Mouse (Mus musculus) olfactory bulb, adult 2 months (tissue): ENCODE results near the gene Bag6. TPM values are rescaled to one million over a fixed set of nuclear protein-coding genes. Genes with fewer than 3 reads are reported as not detected.
A peak's percentile ranks its signal among the peaks of the same experiment; 100 is the strongest.

Source experiments
- H3K27ac ChIP-seq: fragments of 200-500 bp; 2 replicates; pipeline ENCODE4 v1.5.1; 2012; ENCODE audit warnings: low read depth, low read length; ENCODE audit not compliant: insufficient read depth
- H3K4me1 ChIP-seq: fragments of 200-500 bp; 2 replicates; pipeline ENCODE4 v1.6.1; 2012; ENCODE audit warnings: low read length; ENCODE audit not compliant: control insufficient read depth, insufficient read depth
- H3K4me3 ChIP-seq: fragments of 200-500 bp; 2 replicates; pipeline ENCODE4 v1.5.1; 2012; ENCODE audit warnings: mild to moderate bottlenecking, low read depth, low read length, moderate library complexity; ENCODE audit not compliant: insufficient read depth
- CTCF ChIP-seq: fragments of 200-500 bp; IDR thresholded peaks from 2 replicates; pipeline ENCODE4 v1.5.1; 2012; ENCODE audit warnings: low read depth, mild to moderate bottlenecking, low read length, moderate library complexity; ENCODE audit not compliant: insufficient read depth
- POLR2A ChIP-seq: fragments of 200-500 bp; IDR thresholded peaks from 2 replicates; pipeline ENCODE4 v1.6.1; 2012; ENCODE audit warnings: mild to moderate bottlenecking, low read depth, low read length, moderate library complexity; ENCODE audit not compliant: insufficient read depth
- WGBS: fragments of 180-500 bp; shearing (Covaris S2); methylation state at CpG from one replicate; pipeline ENCODE4 v1.1.7; 2018; 5-methylcytosine and 5-hydroxymethylcytosine counted together
- polyA plus RNA-seq: library from polyadenylated mRNA; stranded (reverse); fragments of >200 nt; gene quantifications from 2 replicates; pipeline ENCODE4 v1.2.4, GENCODE M21; 2012; ENCODE audit warnings: low replicate concordance; ENCODE audit not compliant: missing spikeins, insufficient read depth, insufficient read length

Gene Bag6
- polyA plus RNA-seq, 1 experiment, result 684 TPM

- H3K27ac ChIP-seq, result no peak overlapping the region
- H3K4me3 ChIP-seq, result peak overlapping the region; percentile 77; the same call in 1 of the 2 replicates
- TF ChIP-seq POLR2A (no peak), CTCF (no peak)
- 35% methylated on average over 6 of the region's 6 CpGs for WGBS
- peaks cover 20% of the 10 kb centered on the region for H3K4me1 ChIP-seq
These were observed 9.4 kb upstream of the Bag6 start for GRCm38 (mm10) chr17:35125578-35125977.

DNA sequence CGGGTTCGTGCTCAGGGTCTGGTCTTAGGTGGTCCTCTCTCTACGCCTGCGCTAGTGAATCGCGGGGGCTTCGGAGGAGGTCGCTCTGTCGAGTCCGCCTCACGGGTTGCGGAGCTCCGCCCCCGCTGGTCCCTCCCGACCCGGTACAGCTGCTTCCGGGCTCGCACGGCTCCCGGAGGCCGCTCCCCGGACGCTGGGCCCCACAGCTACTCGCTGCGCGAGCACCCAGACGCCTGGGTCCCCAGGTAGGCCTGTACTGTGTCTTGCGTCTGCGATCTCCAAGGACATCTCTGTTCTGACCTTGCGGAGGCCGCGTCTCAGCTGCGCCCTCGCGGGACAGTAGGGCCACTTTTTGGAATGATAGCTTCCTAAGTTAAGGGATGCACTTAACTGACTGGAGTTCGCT lies 8.8 kb upstream of the Bag6 start, which contains the start of gene D17H6S53E:
Gene D17H6S53E (plus strand): TSS at position 168 of the 406 bp plus-strand sequence.
- peak within 1 kb of the TSS; percentile 82 for H3K27ac ChIP-seq
- TF ChIP-seq CTCF, result no peak
- peak; percentile 92 for TF ChIP-seq POLR2A
- peaks cover 20% of the 10 kb centered on the region for H3K4me1 ChIP-seq
- H3K4me3 ChIP-seq, result peak within 1 kb of the TSS; percentile 77
- under 1% methylated on average over 36 of the region's 36 CpGs for WGBS

- Histone ChIP-seq H3K27ac (no peak overlapping the region; the same call in 1 of the 2 replicates), H3K4me1 (peaks cover 20% of the 10 kb centered on the region), H3K4me3 (peak overlapping the region; percentile 77)
- TF ChIP-seq CTCF, result no peak
- TF ChIP-seq POLR2A, result no peak
- 66% methylated on average over 13 of the region's 13 CpGs for WGBS
These were observed 8.0 kb upstream of the Bag6 start for GRCm38 (mm10) chr17:35127017-35127416.

DNA sequence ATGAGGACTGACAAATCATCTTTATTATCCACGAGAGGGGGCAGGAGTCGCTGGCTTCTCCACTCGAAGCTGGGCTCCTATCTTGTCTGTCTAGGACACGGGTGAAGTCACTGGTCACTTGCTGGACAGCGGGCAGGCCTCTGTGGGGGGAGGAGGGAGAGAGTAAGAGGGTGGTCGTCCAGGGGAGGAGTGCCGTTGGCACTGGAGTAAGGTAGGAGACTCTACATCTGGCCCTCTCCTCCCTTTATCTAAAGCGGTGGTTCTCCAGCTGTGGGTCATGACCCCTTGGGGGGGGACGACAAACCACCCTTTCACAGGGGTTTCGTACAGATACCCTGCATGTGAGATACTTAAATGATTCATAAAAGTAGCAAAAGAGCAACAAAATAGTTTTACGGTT lies 6.0 kb upstream of the Bag6 start:
- 75% methylated on average over 11 of the region's 11 CpGs for WGBS
- H3K4me3 ChIP-seq, result no peak overlapping the region

DNA sequence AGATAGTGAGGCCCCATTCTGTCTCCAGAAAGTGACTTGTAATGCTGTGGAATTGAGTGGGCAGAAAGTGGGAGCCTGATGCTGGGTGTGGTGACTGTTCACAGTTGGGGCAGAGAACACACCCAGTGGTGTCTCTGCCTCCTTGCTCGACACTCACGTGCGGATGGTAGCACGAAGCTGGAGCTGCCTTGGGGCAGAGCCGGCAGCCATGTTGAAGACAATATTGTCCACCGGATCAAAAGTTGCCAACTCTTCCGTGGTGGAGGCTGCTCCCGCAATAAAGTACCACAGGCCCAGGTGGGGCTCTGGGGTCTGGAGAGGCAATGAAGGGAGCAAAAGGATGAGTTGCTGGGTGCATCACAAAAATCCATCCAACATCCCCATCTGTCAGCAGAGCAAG lies 3.9 kb upstream of the Bag6 start:
- H3K27ac ChIP-seq, result no peak overlapping the region
- no peak for TF ChIP-seq CTCF
- no peak for TF ChIP-seq POLR2A
- H3K4me3 ChIP-seq, result no peak overlapping the region
- H3K4me1 ChIP-seq, result peaks cover 18% of the 10 kb centered on the region
- WGBS, result 85% methylated on average over 8 of the region's 8 CpGs

More for the DNA sequence above, 6.0 kb upstream of the Bag6 start:
- peaks cover 20% of the 10 kb centered on the region for H3K4me1 ChIP-seq
- TF ChIP-seq CTCF, result no peak
- TF ChIP-seq POLR2A, result no peak
- no peak overlapping the region for H3K27ac ChIP-seq

- no peak for TF ChIP-seq POLR2A
- TF ChIP-seq CTCF, result no peak
- WGBS, result 77% methylated on average over 15 of the region's 15 CpGs
- Histone ChIP-seq H3K4me3 (no peak within 1 kb of the TSS), H3K4me1 (peaks cover 16% of the 10 kb centered on the region), H3K27ac (no peak within 1 kb of the TSS)
These were observed 3.3 kb upstream of the Bag6 start, which contains the start of gene Apom for GRCm38 (mm10) chr17:35131500-35132173. TSS of gene Apom (minus strand) at chr17:35132050.

DNA sequence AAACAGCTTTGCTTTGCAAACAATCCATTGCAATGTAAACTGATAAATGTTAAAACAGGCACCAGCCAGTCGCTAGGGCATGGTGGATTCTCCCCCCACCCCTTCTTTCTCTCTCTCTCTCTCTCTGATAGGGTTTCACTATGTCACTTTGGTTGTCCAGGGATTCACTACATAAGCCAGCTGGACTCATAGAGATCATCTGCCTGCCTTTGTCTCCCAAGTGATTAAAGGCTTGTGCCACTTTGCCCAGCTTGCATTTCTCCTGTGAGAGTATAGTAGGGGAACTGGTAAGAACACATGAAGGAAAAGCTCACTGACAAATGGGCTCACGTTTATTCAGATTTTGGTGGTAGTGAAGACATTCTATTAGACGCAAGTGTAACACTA lies 2.8 kb upstream of the Bag6 start:
- no peak overlapping the region for H3K4me3 ChIP-seq
- no peak overlapping the region for H3K27ac ChIP-seq
- WGBS, result 65% methylated on average over 3 of the region's 3 CpGs
- H3K4me1 ChIP-seq, result peaks cover 12% of the 10 kb centered on the region
- TF ChIP-seq POLR2A, result no peak
- no peak for TF ChIP-seq CTCF

DNA sequence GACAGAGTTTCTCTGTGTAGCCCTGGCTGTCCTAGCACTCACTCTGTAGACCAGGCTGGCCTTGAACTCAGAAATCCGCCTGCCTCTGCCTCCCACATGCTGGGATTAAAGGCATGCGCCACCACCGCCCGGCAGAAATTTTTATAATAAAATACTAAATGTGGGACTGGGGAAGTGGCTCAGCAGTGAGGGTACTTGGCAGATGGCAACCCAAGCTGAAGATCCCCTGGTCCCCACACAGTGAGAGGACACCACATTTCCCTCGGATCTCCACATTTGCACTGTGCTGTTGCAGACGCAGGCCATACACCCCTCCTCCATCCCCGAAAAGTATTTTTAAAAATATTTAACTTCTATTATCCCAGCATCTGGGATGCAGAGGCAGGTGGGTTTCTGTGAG lies 1.5 kb upstream of the Bag6 start:
- TF ChIP-seq POLR2A, result no peak
- TF ChIP-seq CTCF, result no peak
- no peak overlapping the region for H3K27ac ChIP-seq
- WGBS, result 91% methylated on average over 7 of the region's 7 CpGs
- no peak overlapping the region for H3K4me3 ChIP-seq
- H3K4me1 ChIP-seq, result peaks cover 3% of the 10 kb centered on the region

GRCm38 (mm10) chr17:35135591-35136320 lies 778 bp downstream of the Bag6 start:
- Histone ChIP-seq H3K27ac (peak overlapping the region; percentile 83), H3K4me1 (peaks cover 2% of the 10 kb centered on the region), H3K4me3 (peak overlapping the region; percentile 81)
- no peak for TF ChIP-seq CTCF
- TF ChIP-seq POLR2A, result no peak
- WGBS, result under 1% methylated on average over 43 of the region's 43 CpGs
